Mouse (Mus musculus) thymus, adult 2 months (tissue): ENCODE data around the gene Ndel1. TPM values are rescaled to one million over a fixed set of nuclear protein-coding genes. Genes with fewer than 3 reads are reported as not detected.

ENCODE experiments used
- DNase-seq: peaks from one replicate; pipeline ENCODE4 v3.0.0; 2021
- H3K27ac ChIP-seq: fragments of 200-500 bp; 2 replicates; pipeline ENCODE4 v1.5.1; 2012; ENCODE audit warnings: low read length, control low read depth; ENCODE audit not compliant: control insufficient read depth, insufficient read depth
- H3K27me3 ChIP-seq: fragments of 200-500 bp; 2 replicates; pipeline ENCODE4 v1.6.1; 2012; ENCODE audit warnings: mild to moderate bottlenecking, low read length, moderate library complexity, mixed read lengths; ENCODE audit not compliant: control insufficient read depth, insufficient read depth
- H3K36me3 ChIP-seq: fragments of 200-500 bp; 2 replicates; pipeline ENCODE4 v1.6.1; 2012; ENCODE audit warnings: mild to moderate bottlenecking, low read length, moderate library complexity; ENCODE audit not compliant: control insufficient read depth, insufficient read depth
- H3K4me1 ChIP-seq: fragments of 200-500 bp; replicated peaks from 2 replicates; pipeline ENCODE4 v1.6.1; 2012; ENCODE audit warnings: low read length; ENCODE audit not compliant: control insufficient read depth, insufficient read depth
- H3K4me3 ChIP-seq: fragments of 200-500 bp; 2 replicates; pipeline ENCODE4 v1.5.1; 2012; ENCODE audit warnings: mild to moderate bottlenecking, low read length, control low read depth, moderate library complexity; ENCODE audit not compliant: control insufficient read depth, insufficient read depth
- CTCF ChIP-seq: fragments of 200-500 bp; IDR thresholded peaks from 2 replicates; pipeline ENCODE4 v1.5.1; 2012; ENCODE audit warnings: mild to moderate bottlenecking, control low read depth, low read length, moderate library complexity, borderline replicate concordance; ENCODE audit not compliant: control insufficient read depth, poor library complexity, insufficient read depth; ENCODE audit errors: extremely low read depth
- POLR2A ChIP-seq: fragments of 200-500 bp; IDR thresholded peaks from 2 replicates; pipeline ENCODE4 v1.6.1; 2012; ENCODE audit warnings: mild to moderate bottlenecking, low read length, control low read depth, moderate library complexity; ENCODE audit not compliant: control insufficient read depth, poor library complexity, insufficient read depth; ENCODE audit errors: extremely low read depth
- WGBS: fragments of 180-500 bp; shearing (Covaris S2); methylation state at CpG from one replicate; pipeline ENCODE4 v1.1.7; 2018; 5-methylcytosine and 5-hydroxymethylcytosine counted together
- polyA plus RNA-seq: library from polyadenylated mRNA; depleted of rRNA; stranded (reverse); fragments of >200 nt; gene quantifications from 2 replicates; pipeline ENCODE4 v1.2.3, GENCODE M21; 2012

Gene Ndel1
- polyA plus RNA-seq, 1 experiment, result 57.0 TPM

- peaks cover 36% of the 10 kb centered on the region for H3K36me3 ChIP-seq
- peaks cover 8% of the 10 kb centered on the region for H3K4me1 ChIP-seq
- peak within 1 kb of the TSS; percentile 78 for H3K4me3 ChIP-seq
- peak within 1 kb of the TSS; percentile 2; the same call in 1 of the 2 replicates for H3K27ac ChIP-seq
- WGBS, result under 1% methylated on average over 52 of the region's 52 CpGs
- no peaks in the 10 kb centered on the region for H3K27me3 ChIP-seq
- DNase-seq, result peak; percentile 98
- TF ChIP-seq CTCF (peak; percentile 96), POLR2A (peak; percentile 82)
These were observed 29.8 kb upstream of the Ndel1 start, which contains the start of gene Rpl26 for GRCm38 (mm10) chr11:68901351-68902046. Rpl26 (plus strand) TSS chr11:68901583.

- Histone ChIP-seq H3K27ac (no peak overlapping the region), H3K36me3 (peaks cover 29% of the 10 kb centered on the region), H3K4me3 (no peak overlapping the region), H3K4me1 (peaks cover 8% of the 10 kb centered on the region), H3K27me3 (no peaks in the 10 kb centered on the region)
- TF ChIP-seq CTCF (no peak), POLR2A (no peak)
- no peak for DNase-seq
- 37% methylated on average over 31 of the region's 31 CpGs for WGBS
These were observed 29.1 kb upstream of the Ndel1 start for GRCm38 (mm10) chr11:68900519-68901350.

- Histone ChIP-seq H3K27ac (no peak overlapping the region), H3K4me1 (peaks cover 8% of the 10 kb centered on the region), H3K4me3 (no peak overlapping the region), H3K36me3 (peaks cover 20% of the 10 kb centered on the region), H3K27me3 (no peaks in the 10 kb centered on the region)
- WGBS, result 81% methylated on average over 8 of the region's 8 CpGs
- TF ChIP-seq CTCF (no peak), POLR2A (no peak)
- DNase-seq, result no peak
These were observed 28.2 kb upstream of the Ndel1 start for GRCm38 (mm10) chr11:68899815-68900214.

- Histone ChIP-seq H3K36me3 (peaks cover 9% of the 10 kb centered on the region), H3K27me3 (no peaks in the 10 kb centered on the region), H3K4me1 (peaks cover 18% of the 10 kb centered on the region), H3K4me3 (no peak overlapping the region), H3K27ac (no peak overlapping the region)
- no peak for DNase-seq
- WGBS, result 91% methylated on average over 6 of the region's 6 CpGs
- TF ChIP-seq POLR2A (no peak), CTCF (no peak)
These were observed 27.1 kb upstream of the Ndel1 start for GRCm38 (mm10) chr11:68898790-68899189.

GRCm38 (mm10) chr11:68897838-68898237 lies 26.2 kb upstream of the Ndel1 start:
- 58% methylated on average over 6 of the region's 6 CpGs for WGBS
- no peak for TF ChIP-seq CTCF
- no peak for TF ChIP-seq POLR2A
- no peaks in the 10 kb centered on the region for H3K27me3 ChIP-seq

GRCm38 (mm10) chr11:68897120-68897519 lies 25.5 kb upstream of the Ndel1 start:
- no peak for TF ChIP-seq POLR2A
- TF ChIP-seq CTCF, result no peak
- WGBS, result 78% methylated on average over 4 of the region's 4 CpGs
- H3K27me3 ChIP-seq, result no peaks in the 10 kb centered on the region
- H3K4me3 ChIP-seq, result no peak overlapping the region
- H3K27ac ChIP-seq, result no peak overlapping the region
- peaks cover 18% of the 10 kb centered on the region for H3K4me1 ChIP-seq
- peak; percentile 61 for DNase-seq
- no peaks in the 10 kb centered on the region for H3K36me3 ChIP-seq

More at GRCm38 (mm10) chr11:68897838-68898237, 26.2 kb upstream of the Ndel1 start:
- H3K4me3 ChIP-seq, result no peak overlapping the region
- H3K27ac ChIP-seq, result no peak overlapping the region
- DNase-seq, result no peak
- H3K36me3 ChIP-seq, result no peaks in the 10 kb centered on the region; the same call in 1 of the 2 replicates
- peaks cover 21% of the 10 kb centered on the region for H3K4me1 ChIP-seq
